Mouse (Mus musculus) MEL (cell line): ENCODE data around the gene Apc2. TPM values are rescaled to one million over a fixed set of nuclear protein-coding genes. Genes with fewer than 3 reads are reported as not detected.

Experiments used
- DNase-seq: peaks from one replicate; pipeline ENCODE4 v3.0.0; 2011; ENCODE audit warnings: low read depth, low spot score
- H3K27ac ChIP-seq: 2 replicates; pipeline ENCODE4 v1.5.1; 2012; ENCODE audit warnings: low read depth, mild to moderate bottlenecking, control low read depth, low read length, moderate library complexity; ENCODE audit not compliant: control insufficient read depth
- H3K27me3 ChIP-seq, 2 experiments: fragments of 150-350 bp in 1 of 2; sonication (generic) in 1 of 2; 2 replicates each; pipeline ENCODE4 v1.6.1; 2012; ENCODE audit warnings: low read length in 2 of 2, mild to moderate bottlenecking in 2 of 2, improper control_type of control experiment in 1 of 2, moderate library complexity in 1 of 2; ENCODE audit not compliant: insufficient read depth in 2 of 2, control insufficient read depth in 1 of 2
- H3K36me3 ChIP-seq, 2 experiments: 2 replicates each; pipeline ENCODE4 v1.6.1; 2012 to 2014; ENCODE audit warnings: low read length in 2 of 2, improper control_type of control experiment in 1 of 2, inconsistent platforms in 1 of 2, mild to moderate bottlenecking in 1 of 2; ENCODE audit not compliant: insufficient read depth in 2 of 2, control insufficient read depth in 1 of 2
- H3K4me1 ChIP-seq, 2 experiments: fragments of 150-350 bp in 1 of 2; sonication (generic) in 1 of 2; 2 replicates each; pipeline ENCODE4 v1.6.1; 2012; ENCODE audit warnings: low read length in 2 of 2, improper control_type of control experiment in 1 of 2, mild to moderate bottlenecking in 1 of 2; ENCODE audit not compliant: insufficient read depth in 2 of 2, control insufficient read depth in 1 of 2
- H3K4me3 ChIP-seq, 2 experiments: fragments of 150-350 bp in 1 of 2; sonication (generic) in 1 of 2; 2 replicates each; pipeline ENCODE4 v1.5.1; 2012; ENCODE audit warnings: low read depth in 2 of 2, low read length in 2 of 2, mild to moderate bottlenecking in 2 of 2, moderate library complexity in 2 of 2, control low read depth in 1 of 2, improper control_type of control experiment in 1 of 2; ENCODE audit not compliant: control insufficient read depth in 1 of 2, insufficient read depth in 1 of 2
- H3K79me2 ChIP-seq: 2 replicates; pipeline ENCODE4 v1.6.1; 2012; ENCODE audit warnings: mild to moderate bottlenecking, low read length, moderate library complexity; ENCODE audit not compliant: control insufficient read depth, poor library complexity, insufficient read depth
- H3K9ac ChIP-seq: 2 replicates; pipeline ENCODE4 v1.6.1; 2012; ENCODE audit warnings: low read depth, mild to moderate bottlenecking, control low read depth, low read length, moderate library complexity; ENCODE audit not compliant: control insufficient read depth, poor library complexity, severe bottlenecking
- H3K9me3 ChIP-seq: fragments of 150-350 bp; sonication (generic); replicated peaks from 2 replicates; pipeline ENCODE4 v1.6.1; 2012; ENCODE audit warnings: mild to moderate bottlenecking, low read length, improper control_type of control experiment, moderate library complexity; ENCODE audit not compliant: insufficient read depth
- CTCF ChIP-seq, 3 experiments: IDR thresholded peaks in 2 of 3; conservative IDR thresholded peaks in 1 of 3; 2 replicates each; pipeline ENCODE4 v1.5.1; 2011 to 2012; ENCODE audit warnings: low read length in 3 of 3, low read depth in 2 of 3, mild to moderate bottlenecking in 2 of 3, improper control_type of control experiment in 1 of 3, inconsistent platforms in 1 of 3, mixed read lengths in 1 of 3, moderate library complexity in 1 of 3; ENCODE audit not compliant: control insufficient read depth in 1 of 3, insufficient read depth in 1 of 3, poor library complexity in 1 of 3, severe bottlenecking in 1 of 3
- E2F4 ChIP-seq: IDR thresholded peaks from 2 replicates; pipeline ENCODE4 v1.6.1; 2011; ENCODE audit warnings: low read depth, low read length, improper control_type of control experiment, borderline replicate concordance
- HCFC1 ChIP-seq: IDR thresholded peaks from 2 replicates; pipeline ENCODE4 v1.6.1; 2012; ENCODE audit warnings: low read depth, mild to moderate bottlenecking, inconsistent platforms, low read length, improper control_type of control experiment, moderate library complexity
- JUND ChIP-seq: IDR thresholded peaks from 2 replicates; pipeline ENCODE4 v1.6.1; 2011; ENCODE audit warnings: low read depth, mild to moderate bottlenecking, improper control_type of control experiment, low read length
- MAFK ChIP-seq: IDR thresholded peaks from 2 replicates; pipeline ENCODE4 v1.6.1; 2011; ENCODE audit warnings: low read depth, mild to moderate bottlenecking, low read length, improper control_type of control experiment, borderline replicate concordance
- MXI1 ChIP-seq: IDR thresholded peaks from 2 replicates; pipeline ENCODE4 v1.6.1; 2011; ENCODE audit warnings: mild to moderate bottlenecking, low read depth, low read length, improper control_type of control experiment
- MYB ChIP-seq: IDR thresholded peaks from 2 replicates; pipeline ENCODE4 v1.6.1; 2011; ENCODE audit warnings: mild to moderate bottlenecking, low read depth, low read length, improper control_type of control experiment
- MYC ChIP-seq: IDR thresholded peaks from 2 replicates; pipeline ENCODE4 v1.6.1; 2011; ENCODE audit warnings: low read depth, mild to moderate bottlenecking, low read length, improper control_type of control experiment, moderate library complexity
- NELFE ChIP-seq: IDR thresholded peaks from 2 replicates; pipeline ENCODE4 v1.6.1; 2011; ENCODE audit warnings: low read depth, low read length, improper control_type of control experiment
- POLR2A ChIP-seq, 2 experiments: IDR thresholded peaks; 2 replicates each; pipeline ENCODE4 v1.6.1; 2011 to 2012; ENCODE audit warnings: low read length in 2 of 2, mild to moderate bottlenecking in 2 of 2, control low read depth in 1 of 2, improper control_type of control experiment in 1 of 2, low read depth in 1 of 2, moderate library complexity in 1 of 2; ENCODE audit not compliant: control insufficient read depth in 1 of 2, insufficient read depth in 1 of 2, poor library complexity in 1 of 2
- SIN3A ChIP-seq: IDR thresholded peaks from 2 replicates; pipeline ENCODE4 v1.6.1; 2012; ENCODE audit warnings: low read length, improper control_type of control experiment, inconsistent platforms
- TBP ChIP-seq: IDR thresholded peaks from 2 replicates; pipeline ENCODE4 v1.8.0; 2011; ENCODE audit warnings: low read depth, low read length, improper control_type of control experiment
- UBTF ChIP-seq: IDR thresholded peaks from 2 replicates; pipeline ENCODE4 v1.6.1; 2012; ENCODE audit warnings: low read depth, mild to moderate bottlenecking, inconsistent platforms, low read length, improper control_type of control experiment, moderate library complexity, borderline replicate concordance; ENCODE audit not compliant: insufficient read depth
- USF1 ChIP-seq: IDR thresholded peaks from 2 replicates; pipeline ENCODE4 v1.6.1; 2014; ENCODE audit warnings: low read depth, mild to moderate bottlenecking, inconsistent platforms, low read length, improper control_type of control experiment, moderate library complexity
- polyA plus RNA-seq, 2 experiments: library from polyadenylated mRNA; stranded (reverse) in 1 of 2; unstranded in 1 of 2; fragments of >175 nt in 1 of 2; fragments of >200 nt in 1 of 2; gene quantifications; 2 replicates each; pipeline versions ENCODE4 v1.2.1 to v1.2.4; 2012; ENCODE audit warnings: low replicate concordance in 2 of 2, low read depth in 1 of 2; ENCODE audit not compliant: insufficient read length in 2 of 2, insufficient read depth in 1 of 2, missing spikeins in 1 of 2
- total RNA-seq: library from RNA; depleted of rRNA; stranded (reverse); fragments of 300-350 nt; gene quantifications from 2 replicates; pipeline ENCODE4 v1.2.3, GENCODE M21; 2012

Gene Apc2
- total and polyA plus RNA-seq, 3 experiments, result 0.58 to 1.2 TPM; not detected in 1

DNA sequence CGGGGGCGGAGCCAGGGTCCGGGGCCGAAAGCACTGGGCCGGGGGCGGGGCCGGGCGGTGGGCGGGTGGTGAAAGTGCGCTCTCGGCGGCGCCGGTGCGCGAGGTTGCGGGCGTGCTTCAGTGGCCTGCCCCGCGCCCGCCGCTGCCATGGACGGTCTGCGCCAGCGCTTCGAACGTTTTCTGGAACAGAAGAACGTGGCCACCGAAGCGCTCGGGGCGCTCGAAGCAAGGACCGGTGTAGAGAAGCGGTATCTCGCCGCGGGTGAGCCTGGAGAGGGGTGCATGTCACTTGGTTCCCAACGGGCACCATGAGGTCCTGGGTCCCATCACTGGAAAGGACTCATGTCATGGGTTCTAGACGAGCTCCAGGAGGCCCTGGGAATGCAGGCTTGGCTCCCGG lies 34.3 kb downstream of the Apc2 start:
- TF ChIP-seq JUND, result no peak
- peak in 1 of 2 experiments; percentile 58; a peak in 1 of 4 replicates for TF ChIP-seq POLR2A (IDR thresholded peaks at IDR 0.05; ENCODE audit: control insufficient read depth in 1 of 2, insufficient read depth in 1 of 2, low read depth in 1 of 2, low read length in 2 of 2, poor library complexity in 1 of 2)
- TF ChIP-seq CTCF (IDR thresholded peaks at IDR 0.05 in 2 of 3, conservative IDR thresholded peaks at IDR 0.05 in 1 of 3; ENCODE audit: control insufficient read depth in 1 of 3, insufficient read depth in 1 of 3, low read depth in 2 of 3, low read length in 3 of 3, poor library complexity in 1 of 3, severe bottlenecking in 1 of 3), result 0 out of 6 replicates have a peak, but pooled peaks of 1 of the 3 experiments have one; percentile 0
- peak; percentile 83 for TF ChIP-seq MXI1
- peak; percentile 56 for TF ChIP-seq NELFE
- 0 out of 2 replicates have a peak, but pooled peaks have one; percentile 2 for TF ChIP-seq HCFC1
- TF ChIP-seq SIN3A, result peak; percentile 50; the same call in 1 of the 2 replicates
- no peak for TF ChIP-seq MYB
- H3K36me3 ChIP-seq, result peaks cover 0 to 22% of the 10 kb centered on the region in 2 experiments; a peak in 2 of 4 replicates
- peak overlapping the region; percentile 72 to 96 for H3K4me3 ChIP-seq
- peak overlapping the region; percentile 82 for H3K9ac ChIP-seq
- H3K79me2 ChIP-seq, result peaks cover 2% of the 10 kb centered on the region; the same call in 1 of the 2 replicates
- H3K9me3 ChIP-seq, result no peaks in the 10 kb centered on the region
- no peak for DNase-seq
- no peaks in the 10 kb centered on the region for H3K27me3 ChIP-seq
- H3K4me1 ChIP-seq, result peaks cover 14 to 25% of the 10 kb centered on the region in 2 experiments
- H3K27ac ChIP-seq, result no peak overlapping the region

DNA sequence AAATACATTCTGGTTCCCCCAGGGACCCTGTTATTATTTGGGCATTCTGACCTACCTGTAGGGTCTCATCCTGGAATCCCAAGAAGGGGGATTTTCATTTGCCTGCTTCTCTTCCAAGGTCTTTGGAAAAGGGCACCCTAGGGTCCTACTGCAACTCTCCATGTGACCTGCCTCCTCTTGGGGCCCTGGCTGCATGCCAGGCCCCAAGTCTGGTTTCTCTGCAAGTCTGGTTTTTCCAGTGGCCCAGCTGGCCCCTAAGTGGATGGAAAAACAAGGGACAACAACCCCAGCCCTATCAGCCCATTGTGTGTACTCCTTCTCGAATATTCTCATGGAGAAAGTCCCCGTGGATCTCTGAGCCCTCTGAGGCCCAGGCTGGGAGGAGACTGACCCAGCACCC lies 35.1 kb downstream of the Apc2 start:
- DNase-seq, result peak; percentile 35
- H3K9ac ChIP-seq, result peak overlapping the region; percentile 82
- no peak overlapping the region; the same call in 1 of the 2 replicates for H3K27ac ChIP-seq
- H3K27me3 ChIP-seq, result no peaks in the 10 kb centered on the region
- no peaks in the 10 kb centered on the region for H3K9me3 ChIP-seq
- peaks cover 0 to 22% of the 10 kb centered on the region in 2 experiments; a peak in 2 of 4 replicates for H3K36me3 ChIP-seq
- H3K4me3 ChIP-seq, result peak overlapping the region; percentile 72 to 96
- peaks cover 2% of the 10 kb centered on the region; the same call in 1 of the 2 replicates for H3K79me2 ChIP-seq
- TF ChIP-seq E2F4, result no peak
- TF ChIP-seq USF1, result peak; percentile 67
- no peak for TF ChIP-seq MAFK
- TF ChIP-seq TBP, result no peak
- TF ChIP-seq UBTF, result no peak
- TF ChIP-seq MYC, result no peak
- TF ChIP-seq, all 39 proteins: peak for 1
- H3K4me1 ChIP-seq, result peaks cover 14 to 25% of the 10 kb centered on the region in 2 experiments
